Mouse (Mus musculus): ENCODE measurements around the gene Crim1.

The Crim1 gene

GRCm38 (mm10) chr17:78199626-78200560, at the start of gene Crim1:
Gene Crim1, plus strand, starts transcription at chr17:78200248.
- DNase-seq (ENCODE audit: low spot score in 2 of 2) = peak; percentile 43 to 48

GRCm38 (mm10) chr17:78151479-78152282, 48.4 kb upstream of the Crim1 start:
- DNase-seq (ENCODE audit: low spot score in 2 of 2) = no peak

GRCm38 (mm10) chr17:78163278-78163677, 36.8 kb upstream of the Crim1 start:
- peak; percentile 30 to 45 for DNase-seq (ENCODE audit: low spot score in 2 of 2)

GRCm38 (mm10) chr17:78163724-78164236, 36.3 kb upstream of the Crim1 start:
- DNase-seq (ENCODE audit: low spot score in 2 of 2) = no peak

GRCm38 (mm10) chr17:78165855-78166254, 34.2 kb upstream of the Crim1 start:
- no peak for DNase-seq (ENCODE audit: low spot score in 2 of 2)

GRCm38 (mm10) chr17:78166566-78166965, 33.5 kb upstream of the Crim1 start:
- DNase-seq (ENCODE audit: low spot score in 2 of 2) = no peak

GRCm38 (mm10) chr17:78172371-78172770, 27.7 kb upstream of the Crim1 start:
- no peak for DNase-seq (ENCODE audit: low spot score in 2 of 2)

- no peak for DNase-seq (ENCODE audit: low spot score in 2 of 2)
Measured at GRCm38 (mm10) chr17:78180766-78181165, 19.3 kb upstream of the Crim1 start.

GRCm38 (mm10) chr17:78196184-78196583, 3.9 kb upstream of the Crim1 start:
- DNase-seq (ENCODE audit: low spot score in 2 of 2) = no peak

GRCm38 (mm10) chr17:78197111-78197510, 2.9 kb upstream of the Crim1 start:
- DNase-seq (ENCODE audit: low spot score in 2 of 2) = peak; percentile 33 to 34

- DNase-seq (ENCODE audit: low spot score in 2 of 2) = no peak
Measured at GRCm38 (mm10) chr17:78198140-78198539, 1.9 kb upstream of the Crim1 start.

- DNase-seq (ENCODE audit: low spot score in 2 of 2) = no peak
Measured at GRCm38 (mm10) chr17:78198820-78199219, 1.2 kb upstream of the Crim1 start.

- no peak for DNase-seq (ENCODE audit: low spot score in 2 of 2)
Measured at GRCm38 (mm10) chr17:78199231-78199625, 820 bp upstream of the Crim1 start.

- peak; percentile 37 to 48 for DNase-seq (ENCODE audit: low spot score in 2 of 2)
Measured at GRCm38 (mm10) chr17:78200561-78201220, 643 bp downstream of the Crim1 start.

GRCm38 (mm10) chr17:78201221-78202058, 1.4 kb downstream of the Crim1 start:
- peak in 1 of 2 experiments; percentile 16 for DNase-seq (ENCODE audit: low spot score in 2 of 2)

GRCm38 (mm10) chr17:78202221-78202620, 2.2 kb downstream of the Crim1 start:
- DNase-seq (ENCODE audit: low spot score in 2 of 2) = no peak

- DNase-seq (ENCODE audit: low spot score in 2 of 2) = no peak
Measured at GRCm38 (mm10) chr17:78202756-78203155, 2.7 kb downstream of the Crim1 start.

GRCm38 (mm10) chr17:78203478-78203877, 3.4 kb downstream of the Crim1 start:
- no peak for DNase-seq (ENCODE audit: low spot score in 2 of 2)

- DNase-seq (ENCODE audit: low spot score in 2 of 2) = no peak
Measured at GRCm38 (mm10) chr17:78206421-78206820, 6.4 kb downstream of the Crim1 start.

- DNase-seq (ENCODE audit: low spot score in 2 of 2) = no peak
Measured at GRCm38 (mm10) chr17:78207246-78207645, 7.2 kb downstream of the Crim1 start.

- DNase-seq (ENCODE audit: low spot score in 2 of 2) = no peak
Measured at GRCm38 (mm10) chr17:78208805-78209204, 8.8 kb downstream of the Crim1 start.

Measured in natural killer cell, adult 2 months (primary cell).